Mouse (Mus musculus): ENCODE results near the gene Etv6. TPM values are rescaled to one million over a fixed set of nuclear protein-coding genes. Genes with fewer than 3 reads are reported as not detected.

Etv6 gene
- polyA plus RNA-seq, 1 experiment from 2014 or later = 6.9 TPM

GRCm38 (mm10) chr6:134060811-134061210 is 25.3 kb downstream of the Etv6 start:
- Histone ChIP-seq H3K4me2 (no peak overlapping the region), H3K9me3 (no peaks in the 10 kb centered on the region), H3K36me3 (no peaks in the 10 kb centered on the region), H3K27ac (replicated peaks) (no peak overlapping the region), H3K4me3 (no peak overlapping the region), H3K27me3 (no peaks in the 10 kb centered on the region), H3K9ac (no peak overlapping the region), H3K4me1 (replicated peaks) (peaks cover 51% of the 10 kb centered on the region)
- WGBS = 75% methylated on average over 12 of the region's 12 CpGs
- ATAC-seq (ENCODE audit: low read depth) = no peak

GRCm38 (mm10) chr6:134065018-134065725 is 29.7 kb downstream of the Etv6 start:
- Histone ChIP-seq H3K9me3 (no peaks in the 10 kb centered on the region), H3K36me3 (no peaks in the 10 kb centered on the region), H3K4me1 (replicated peaks) (peaks cover 25% of the 10 kb centered on the region), H3K27ac (replicated peaks) (no peak overlapping the region), H3K27me3 (no peaks in the 10 kb centered on the region), H3K4me3 (no peak overlapping the region), H3K9ac (no peak overlapping the region), H3K4me2 (no peak overlapping the region)
- WGBS = 88% methylated on average over 11 of the region's 11 CpGs
- ATAC-seq (ENCODE audit: low read depth) = no peak

GRCm38 (mm10) chr6:134066112-134066511 is 30.6 kb downstream of the Etv6 start:
- no peaks in the 10 kb centered on the region for H3K36me3 ChIP-seq
- H3K4me1 ChIP-seq (replicated peaks) = peaks cover 15% of the 10 kb centered on the region
- no peaks in the 10 kb centered on the region for H3K27me3 ChIP-seq
- no peaks in the 10 kb centered on the region for H3K9me3 ChIP-seq
- no peak overlapping the region for H3K9ac ChIP-seq
- no peak overlapping the region for H3K4me2 ChIP-seq
- 72% methylated on average over 6 of the region's 6 CpGs for WGBS
- no peak overlapping the region for H3K27ac ChIP-seq (replicated peaks)
- no peak for ATAC-seq (ENCODE audit: low read depth)
- H3K4me3 ChIP-seq = no peak overlapping the region

- no peak overlapping the region for H3K4me3 ChIP-seq
- no peaks in the 10 kb centered on the region for H3K9me3 ChIP-seq
- WGBS = 88% methylated on average over 4 of the region's 4 CpGs
- H3K9ac ChIP-seq = no peak overlapping the region
- ATAC-seq (ENCODE audit: low read depth) = no peak
- H3K27me3 ChIP-seq = no peaks in the 10 kb centered on the region
- peaks cover 11% of the 10 kb centered on the region; the same call in 1 of the 2 replicates for H3K4me1 ChIP-seq (replicated peaks)
- H3K27ac ChIP-seq (replicated peaks) = no peak overlapping the region
- no peaks in the 10 kb centered on the region for H3K36me3 ChIP-seq
- H3K4me2 ChIP-seq = no peak overlapping the region
These were observed 31.5 kb downstream of the Etv6 start for GRCm38 (mm10) chr6:134066996-134067395.

GRCm38 (mm10) chr6:134067536-134067935 is 32.0 kb downstream of the Etv6 start:
- Histone ChIP-seq H3K9me3 (no peaks in the 10 kb centered on the region), H3K36me3 (no peaks in the 10 kb centered on the region), H3K4me2 (no peak overlapping the region), H3K27ac (replicated peaks) (no peak overlapping the region), H3K27me3 (no peaks in the 10 kb centered on the region), H3K4me1 (replicated peaks) (peaks cover 11% of the 10 kb centered on the region; the same call in 1 of the 2 replicates), H3K9ac (no peak overlapping the region), H3K4me3 (no peak overlapping the region)
- 95% methylated on average over 8 of the region's 8 CpGs for WGBS
- ATAC-seq (ENCODE audit: low read depth) = no peak

- Histone ChIP-seq H3K9me3 (no peaks in the 10 kb centered on the region), H3K4me3 (no peak overlapping the region), H3K27me3 (no peaks in the 10 kb centered on the region), H3K4me2 (no peak overlapping the region), H3K27ac (replicated peaks) (no peak overlapping the region), H3K36me3 (peaks cover 11% of the 10 kb centered on the region; the same call in 1 of the 2 replicates), H3K4me1 (replicated peaks) (no peaks in the 10 kb centered on the region), H3K9ac (no peak overlapping the region)
- 88% methylated on average over 7 of the region's 7 CpGs for WGBS
- no peak for ATAC-seq (ENCODE audit: low read depth)
These were observed 36.9 kb downstream of the Etv6 start for GRCm38 (mm10) chr6:134072439-134072838.

GRCm38 (mm10) chr6:134072906-134073305 is 37.4 kb downstream of the Etv6 start:
- 92% methylated on average over 6 of the region's 6 CpGs for WGBS
- no peaks in the 10 kb centered on the region for H3K9me3 ChIP-seq
- no peak for ATAC-seq (ENCODE audit: low read depth)
- no peaks in the 10 kb centered on the region for H3K4me1 ChIP-seq (replicated peaks)
- no peak overlapping the region for H3K27ac ChIP-seq (replicated peaks)
- H3K4me3 ChIP-seq = no peak overlapping the region
- H3K4me2 ChIP-seq = no peak overlapping the region
- no peaks in the 10 kb centered on the region for H3K27me3 ChIP-seq
- H3K36me3 ChIP-seq = peaks cover 11% of the 10 kb centered on the region; the same call in 1 of the 2 replicates
- no peak overlapping the region for H3K9ac ChIP-seq

GRCm38 (mm10) chr6:134074353-134074752 is 38.9 kb downstream of the Etv6 start:
- Histone ChIP-seq H3K27me3 (no peaks in the 10 kb centered on the region), H3K27ac (replicated peaks) (no peak overlapping the region), H3K4me2 (no peak overlapping the region), H3K4me1 (replicated peaks) (peaks cover 9% of the 10 kb centered on the region), H3K9ac (no peak overlapping the region), H3K4me3 (no peak overlapping the region), H3K9me3 (no peaks in the 10 kb centered on the region), H3K36me3 (peaks cover 11% of the 10 kb centered on the region; the same call in 1 of the 2 replicates)
- ATAC-seq (ENCODE audit: low read depth) = no peak
- WGBS = 100% methylated on average over 1 of the region's 1 CpGs

GRCm38 (mm10) chr6:134075031-134075430 is 39.5 kb downstream of the Etv6 start:
- no peak overlapping the region for H3K4me2 ChIP-seq
- H3K9me3 ChIP-seq = no peaks in the 10 kb centered on the region
- peaks cover 9% of the 10 kb centered on the region for H3K4me1 ChIP-seq (replicated peaks)
- ATAC-seq (ENCODE audit: low read depth) = no peak
- no peak overlapping the region for H3K27ac ChIP-seq (replicated peaks)
- H3K4me3 ChIP-seq = no peak overlapping the region
- WGBS = 91% methylated on average over 6 of the region's 6 CpGs
- peaks cover 11% of the 10 kb centered on the region; the same call in 1 of the 2 replicates for H3K36me3 ChIP-seq
- no peaks in the 10 kb centered on the region for H3K27me3 ChIP-seq
- no peak overlapping the region for H3K9ac ChIP-seq

GRCm38 (mm10) chr6:134078016-134078415 is 42.5 kb downstream of the Etv6 start:
- H3K36me3 ChIP-seq = peaks cover 9% of the 10 kb centered on the region; the same call in 1 of the 2 replicates
- WGBS = 93% methylated on average over 6 of the region's 6 CpGs
- no peak overlapping the region for H3K9ac ChIP-seq
- no peak overlapping the region for H3K4me2 ChIP-seq
- H3K9me3 ChIP-seq = no peaks in the 10 kb centered on the region
- H3K27me3 ChIP-seq = no peaks in the 10 kb centered on the region
- no peak overlapping the region for H3K4me3 ChIP-seq
- peaks cover 9% of the 10 kb centered on the region for H3K4me1 ChIP-seq (replicated peaks)
- no peak for ATAC-seq (ENCODE audit: low read depth)
- no peak overlapping the region for H3K27ac ChIP-seq (replicated peaks)

- no peak for ATAC-seq (ENCODE audit: low read depth)
- no peak overlapping the region for H3K9ac ChIP-seq
- no peak overlapping the region for H3K27ac ChIP-seq (replicated peaks)
- H3K4me1 ChIP-seq (replicated peaks) = peaks cover 9% of the 10 kb centered on the region
- 64% methylated on average over 9 of the region's 9 CpGs for WGBS
- H3K4me3 ChIP-seq = no peak overlapping the region
- 0 out of 2 replicates have a peak, but pooled peaks cover 4% of the 10 kb centered on the region for H3K36me3 ChIP-seq
- H3K27me3 ChIP-seq = no peaks in the 10 kb centered on the region
- no peak overlapping the region for H3K4me2 ChIP-seq
- H3K9me3 ChIP-seq = no peaks in the 10 kb centered on the region
These were observed 43.6 kb downstream of the Etv6 start for GRCm38 (mm10) chr6:134079112-134079511.

- ATAC-seq (ENCODE audit: low read depth) = no peak
- Histone ChIP-seq H3K4me3 (no peak overlapping the region), H3K9ac (no peak overlapping the region), H3K27me3 (no peaks in the 10 kb centered on the region), H3K27ac (replicated peaks) (no peak overlapping the region), H3K4me2 (no peak overlapping the region), H3K36me3 (0 out of 2 replicates have a peak, but pooled peaks cover 4% of the 10 kb centered on the region), H3K4me1 (replicated peaks) (peaks cover 9% of the 10 kb centered on the region), H3K9me3 (no peaks in the 10 kb centered on the region)
- 84% methylated on average over 2 of the region's 2 CpGs for WGBS
These were observed 44.1 kb downstream of the Etv6 start for GRCm38 (mm10) chr6:134079563-134079962.

GRCm38 (mm10) chr6:134080946-134081345 is 45.4 kb downstream of the Etv6 start:
- no peak for ATAC-seq (ENCODE audit: low read depth)
- 96% methylated on average over 5 of the region's 5 CpGs for WGBS
- H3K4me2 ChIP-seq = no peak overlapping the region
- no peak overlapping the region for H3K27ac ChIP-seq (replicated peaks)
- H3K4me1 ChIP-seq (replicated peaks) = peaks cover 9% of the 10 kb centered on the region
- no peaks in the 10 kb centered on the region for H3K36me3 ChIP-seq
- no peak overlapping the region for H3K9ac ChIP-seq
- no peak overlapping the region for H3K4me3 ChIP-seq
- no peaks in the 10 kb centered on the region for H3K9me3 ChIP-seq
- H3K27me3 ChIP-seq = no peaks in the 10 kb centered on the region

Measured in neural tube, embryonic 13.5 days (tissue).